ENCODE assay signal across 8 mouse cellular contexts in the genomic region with DNA sequence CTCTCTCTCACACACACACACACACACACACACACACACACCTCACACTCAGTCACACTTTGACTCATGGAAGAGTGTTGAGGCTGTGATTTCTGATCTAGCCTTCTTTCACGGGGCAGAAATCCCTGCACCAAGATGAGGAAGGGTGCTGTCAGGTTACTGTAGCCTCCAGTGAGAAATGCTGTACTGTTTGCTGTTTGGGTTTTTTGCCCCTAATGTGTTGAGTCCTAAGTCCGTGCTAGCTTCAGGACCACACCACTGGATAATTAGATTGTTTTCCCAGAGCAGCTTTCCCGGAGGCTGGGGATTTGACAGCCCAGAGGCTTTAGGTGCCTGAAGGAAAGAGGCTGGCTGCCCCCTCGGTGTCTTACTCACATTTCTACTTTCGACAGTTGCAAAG. TPM values are rescaled to one million over a fixed set of nuclear protein-coding genes. Genes with fewer than 3 reads are reported as not detected.
DNase-seq lines count a peak whose midpoint lies in the region; TF ChIP-seq lines count a peak whose summit lies in the region.

No protein-coding gene starts in this region.

- no peak for TF ChIP-seq POLR2A in heart, adult 2 months (IDR thresholded peaks at IDR 0.05; ENCODE audit: insufficient read depth, low read depth, low read length)

- no peaks in the 10 kb centered on the region for H3K27me3 ChIP-seq in heart, adult 2 months (ENCODE audit: control insufficient read depth, insufficient read depth, low read length)
- H3K27me3 ChIP-seq in midbrain, embryonic 10.5 days (ENCODE audit: low read depth, poor library complexity, severe bottlenecking) = peaks cover 58% of the 10 kb centered on the region

- peak overlapping the region; percentile 13; the same call in 1 of the 2 replicates for H3K9ac ChIP-seq in heart, adult 2 months (ENCODE audit: low read depth, low read length)

- TF ChIP-seq CTCF in heart, adult 2 months (IDR thresholded peaks at IDR 0.05) = no peak

- H3K27ac ChIP-seq in heart, adult 2 months = no peak overlapping the region
- H3K27ac ChIP-seq in midbrain, embryonic 10.5 days (replicated peaks) = no peak overlapping the region

- no peak for DNase-seq in heart, adult 2 months
- no peak for DNase-seq in heart, adult 18-20 months
- peak; percentile 41 for DNase-seq in retina, postnatal 1 day
- no peak for DNase-seq in retina, embryonic 14.5 days (ENCODE audit: low spot score)
- DNase-seq in midbrain, embryonic 10.5 days (ENCODE audit: low spot score) = no peak
- DNase-seq in embryo, embryonic 11 days = no peak
- no peak for DNase-seq in spleen, postnatal 4 days (ENCODE audit: low spot score in 2 of 2)
- no peak for DNase-seq in frontal cortex, postnatal 14 days (ENCODE audit: low spot score in 2 of 2)

- no peak for TF ChIP-seq EP300 in heart, adult 2 months (IDR thresholded peaks at IDR 0.05; ENCODE audit: insufficient read depth, low read depth, low read length)

- H3K36me3 ChIP-seq in heart, adult 2 months (ENCODE audit: control insufficient read depth, insufficient read depth, low read length) = no peaks in the 10 kb centered on the region
- H3K36me3 ChIP-seq in midbrain, embryonic 10.5 days = no peaks in the 10 kb centered on the region

- 13% methylated on average over 5 of the region's 5 CpGs for WGBS in heart, adult 2 months
- 5% methylated on average over 5 of the region's 5 CpGs for WGBS in midbrain, embryonic 10.5 days

- H3K9me3 ChIP-seq in midbrain, embryonic 10.5 days (replicated peaks) = no peaks in the 10 kb centered on the region

- H3K4me1 ChIP-seq in heart, adult 2 months (ENCODE audit: control insufficient read depth, insufficient read depth, low read length) = no peaks in the 10 kb centered on the region
- H3K4me1 ChIP-seq in midbrain, embryonic 10.5 days = peaks cover 23% of the 10 kb centered on the region

- H3K4me3 ChIP-seq in heart, adult 2 months = peak overlapping the region; percentile 54
- peak overlapping the region; percentile 67 for H3K4me3 ChIP-seq in midbrain, embryonic 10.5 days

- intact Hi-C loops in heart, adult 2 months (cut with DNase I) = loop anchor here (1.0 to 5.0 kb wide), 2 partner anchors 101 to 230 kb away; no protein-coding TSS in a partner anchor

- H3K79me2 ChIP-seq in heart, adult 2 months (replicated peaks; ENCODE audit: control insufficient read depth, insufficient read depth, low read length) = no peaks in the 10 kb centered on the region

RNA-seq across cellular contexts. Expression of gene Ptgfr, which starts 1.0 kb away (rescaled TPM):
- total RNA-seq in heart, adult 2 months (2021) = 1 to 10 TPM; 3.3 to 3.4 TPM
- 7.8 and 17.4 TPM in 2 replicates for polyA plus RNA-seq in heart, adult 2 months (2012; rRNA removed)
- 1 to 10 TPM; 3.7 to 4.2 TPM for total RNA-seq in heart, adult 18-20 months (2021)
- polyA plus RNA-seq in midbrain, embryonic 10.5 days (2016; fragmentation: Nextera tagmentation; extraction: Ambion mirVana) = 0.82 and 1.9 TPM in 2 replicates
